Mouse (Mus musculus) large intestine, adult 2 months (tissue): ENCODE data around the gene Rnf121. TPM values are rescaled to one million over a fixed set of nuclear protein-coding genes. Genes with fewer than 3 reads are reported as not detected.

ENCODE experiments used
- DNase-seq: peaks from one replicate; pipeline ENCODE4 v3.0.0-alpha.2; 2012; ENCODE audit warnings: low read depth, low spot score
- WGBS: fragments of 180-500 bp; shearing (Covaris S2); methylation state at CpG from one replicate; pipeline ENCODE4 v1.1.7; 2018; 5-methylcytosine and 5-hydroxymethylcytosine counted together
- polyA plus RNA-seq: library from polyadenylated mRNA; depleted of rRNA; stranded (reverse); fragments of >200 nt; gene quantifications from 2 replicates; pipeline ENCODE4 v1.2.3, GENCODE M21; 2012; rRNA removed

The Rnf121 gene
- 39.9 and 70.6 TPM in 2 replicates for polyA plus RNA-seq

DNA sequence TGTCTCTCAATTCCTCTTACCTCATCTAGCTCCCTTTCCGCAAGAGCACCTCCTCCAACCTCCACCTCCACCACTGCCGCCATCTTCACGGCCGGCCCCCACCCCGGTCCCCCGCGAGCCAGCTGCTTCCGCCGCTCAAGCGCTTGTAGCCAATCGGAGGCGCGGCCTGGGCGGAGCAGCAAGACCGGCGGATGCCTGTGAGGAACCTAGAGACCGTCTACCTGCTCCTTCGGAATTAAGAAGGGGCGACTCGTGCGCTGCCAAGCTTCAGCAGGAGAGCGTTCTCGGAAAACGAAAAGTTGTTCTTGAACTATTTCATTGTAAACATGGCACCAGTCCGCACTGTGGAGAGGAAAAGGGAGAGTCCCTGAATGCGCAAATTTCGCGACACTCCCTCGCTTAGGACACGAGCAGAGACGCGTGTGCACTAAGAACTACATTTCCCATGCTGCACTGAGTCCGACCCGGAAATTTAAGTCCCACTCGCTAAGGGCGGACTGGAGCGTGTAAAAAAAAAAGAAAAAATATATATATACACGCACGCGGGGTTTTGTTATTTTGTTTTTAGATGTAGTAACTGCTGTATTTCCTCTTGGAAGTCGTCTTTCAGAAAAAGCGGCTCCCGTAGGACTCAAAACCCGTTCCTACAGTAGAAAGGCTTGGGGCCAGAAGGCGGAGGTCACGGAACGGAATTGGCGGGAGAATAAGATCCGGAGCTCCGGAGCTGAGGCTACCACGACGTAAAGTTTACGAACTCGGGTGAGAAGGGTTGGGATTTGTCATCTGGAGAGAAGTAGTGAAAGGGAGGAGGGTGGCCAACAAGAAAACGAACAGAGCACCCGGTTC, at the start of gene Rnf121, which contains the start of the genes Xndc1 and Xntrpc:
Gene Rnf121, minus strand, starts transcription at position 424 of the 846 bp plus-strand sequence.
Gene Xndc1, plus strand, starts transcription at position 466 of the 846 bp plus-strand sequence.
Gene Xntrpc, plus strand, starts transcription at position 668 of the 846 bp plus-strand sequence.
- WGBS: under 1% methylated on average over 56 of the region's 56 CpGs
- peak; percentile 87 for DNase-seq

DNA sequence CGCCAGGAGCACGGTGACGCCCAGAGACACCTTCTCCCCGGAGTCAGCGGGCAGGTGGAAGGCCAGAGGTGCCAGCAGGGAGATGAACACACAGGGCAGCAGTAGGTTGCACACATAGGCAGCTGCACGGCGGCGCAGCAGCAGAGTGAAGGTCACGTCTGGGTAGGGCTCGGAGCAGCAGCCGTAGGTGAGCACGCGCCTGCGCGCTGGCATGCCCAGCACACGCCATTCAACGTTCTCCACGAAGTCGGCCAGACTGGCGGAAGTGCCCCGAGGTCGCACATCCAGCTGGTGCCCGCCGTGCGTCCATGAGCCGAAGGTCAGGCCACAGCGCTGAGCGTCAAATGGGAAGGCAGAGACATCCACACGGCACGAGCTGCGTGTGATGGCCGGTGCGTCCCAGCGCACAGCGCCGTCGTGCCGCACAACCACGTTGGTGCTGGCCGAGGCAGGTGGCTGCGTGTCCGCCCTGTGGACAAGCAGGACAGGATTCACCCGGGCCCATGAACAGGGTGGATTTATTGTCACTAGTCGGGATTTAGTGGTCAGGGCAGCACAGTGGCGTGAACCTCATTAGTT, 48.0 kb upstream of the Rnf121 start:
- no peak for DNase-seq
- 74% methylated on average over 45 of the region's 45 CpGs for WGBS

DNA sequence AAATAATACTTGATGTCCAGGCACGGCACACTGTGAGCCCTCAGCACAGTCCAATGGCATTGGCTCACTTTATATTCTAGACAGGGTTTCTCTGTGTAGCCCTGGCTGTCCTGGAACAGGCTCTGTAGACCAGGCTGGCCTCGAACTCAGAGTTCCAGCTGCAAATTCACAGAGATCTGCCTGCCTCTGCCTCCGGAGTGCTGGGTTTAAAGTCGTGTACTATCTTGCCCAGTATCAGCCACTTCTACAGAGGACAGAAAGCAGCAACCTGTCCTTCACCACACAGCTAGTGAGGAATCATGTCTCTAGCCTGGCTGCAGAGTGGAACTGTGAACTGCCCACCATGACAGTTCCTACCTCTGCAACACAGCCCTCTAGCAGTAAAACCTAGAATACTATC, 44.5 kb upstream of the Rnf121 start:
- 88% methylated on average over 4 of the region's 4 CpGs for WGBS
- no peak for DNase-seq

DNA sequence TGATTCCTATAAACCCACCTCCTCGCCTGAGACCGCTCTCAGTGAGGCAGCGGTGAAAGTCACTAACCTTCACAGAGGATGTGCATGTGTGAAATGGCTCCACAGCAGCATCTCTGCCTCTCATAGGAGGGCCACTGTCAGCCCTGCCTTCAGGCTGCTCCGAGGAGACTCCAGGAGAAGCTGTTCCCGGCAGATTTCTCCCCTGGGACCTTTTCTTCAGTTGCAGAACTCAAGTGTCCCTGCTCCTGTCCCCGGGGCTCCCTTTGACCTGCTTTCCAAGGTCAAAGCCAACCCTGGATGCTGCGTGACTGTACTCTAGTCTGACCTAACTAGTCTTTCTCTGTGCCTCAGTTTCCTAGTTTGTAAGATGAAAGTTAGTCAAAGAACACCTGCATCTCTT, 43.9 kb upstream of the Rnf121 start, which contains the start of gene Art5:
Gene Art5, minus strand, starts transcription at position 319 of the 400 bp plus-strand sequence.
- 78% methylated on average over 7 of the region's 7 CpGs for WGBS

DNA sequence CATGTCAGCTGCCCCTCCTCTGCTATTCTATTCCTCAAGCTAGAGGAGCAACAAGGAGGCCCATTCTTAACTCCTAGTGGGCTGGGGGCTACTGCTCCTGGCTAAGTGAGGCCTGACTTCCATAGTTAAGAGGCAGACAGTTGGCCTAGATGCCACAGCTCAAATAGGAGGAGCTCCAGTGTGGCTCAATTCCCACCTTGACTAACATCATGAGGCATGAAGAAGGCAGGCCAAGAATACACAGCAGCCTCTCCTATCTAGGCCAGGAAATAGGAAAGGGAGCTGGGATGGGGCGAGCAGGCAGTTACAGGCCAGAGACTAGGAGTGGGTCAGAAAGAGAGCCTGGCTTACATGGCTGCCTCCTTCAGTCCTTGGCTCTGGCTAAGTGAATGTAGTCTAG, 42.9 kb upstream of the Rnf121 start:
- DNase-seq: no peak
- WGBS: 75% methylated on average over 1 of the region's 1 CpGs

More for the DNA sequence above, 43.9 kb upstream of the Rnf121 start, which contains the start of gene Art5:
- DNase-seq: no peak

DNA sequence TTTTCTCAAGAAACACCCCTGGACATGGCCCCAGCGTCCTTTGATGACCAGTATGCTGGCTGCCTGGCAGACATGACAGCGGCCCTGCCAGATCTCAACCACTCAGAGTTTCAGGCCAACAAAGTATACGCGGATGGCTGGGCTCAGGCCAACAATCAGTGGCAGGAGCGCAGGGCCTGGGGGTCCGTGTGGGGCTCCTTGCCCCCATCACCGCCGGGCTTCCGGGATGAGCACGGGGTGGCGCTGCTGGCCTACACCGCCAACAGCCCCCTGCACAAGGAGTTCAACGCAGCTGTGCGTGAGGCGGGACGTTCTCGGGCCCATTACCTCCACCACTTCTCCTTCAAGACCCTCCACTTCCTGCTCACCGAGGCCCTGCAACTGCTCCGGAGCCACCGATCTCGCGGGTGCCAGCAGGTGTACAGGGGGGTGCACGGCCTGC, 41.5 kb upstream of the Rnf121 start:
- WGBS: 30% methylated on average over 23 of the region's 23 CpGs
- DNase-seq: no peak

DNA sequence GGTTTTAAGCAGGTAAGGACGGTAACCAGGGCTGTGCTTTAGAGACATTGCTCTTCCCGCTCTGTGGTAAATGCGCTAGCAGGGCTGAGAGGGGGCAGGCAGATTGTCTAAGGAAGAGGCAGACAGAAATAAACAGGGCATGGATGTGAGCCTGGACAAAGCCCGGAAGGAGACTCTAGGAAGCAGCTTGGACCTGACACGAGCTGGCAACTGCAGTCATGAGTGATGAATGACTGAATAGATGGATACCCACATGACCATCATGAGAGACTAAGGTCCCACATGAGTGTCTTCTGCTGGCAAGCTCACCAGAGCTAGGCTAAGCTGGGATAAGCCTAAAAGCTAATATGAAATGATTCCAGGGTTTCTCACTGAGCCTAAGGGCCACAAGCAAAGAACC, 38.9 kb upstream of the Rnf121 start:
- WGBS: 72% methylated on average over 5 of the region's 5 CpGs
- no peak for DNase-seq

DNA sequence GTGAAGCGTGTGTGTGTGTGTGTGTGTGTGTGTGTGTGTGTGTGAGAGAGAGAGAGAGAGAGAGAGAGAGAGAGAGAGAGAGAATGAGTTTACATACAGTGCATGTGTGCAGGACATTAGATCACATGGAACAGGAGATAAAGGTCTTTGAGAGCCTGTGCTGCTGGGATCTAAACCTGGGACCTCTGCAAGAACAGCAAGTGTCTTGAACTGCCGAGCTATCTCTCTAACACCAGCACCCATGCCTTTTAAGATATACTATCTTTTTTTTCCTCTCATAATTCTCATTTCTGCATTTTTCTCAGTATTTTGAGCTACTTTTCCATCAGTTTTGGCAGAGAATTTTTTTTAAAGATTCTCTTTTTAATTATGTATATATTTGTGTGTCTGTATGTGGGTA, 38.3 kb upstream of the Rnf121 start:
- DNase-seq: no peak
- 82% methylated on average over 2 of the region's 2 CpGs for WGBS

DNA sequence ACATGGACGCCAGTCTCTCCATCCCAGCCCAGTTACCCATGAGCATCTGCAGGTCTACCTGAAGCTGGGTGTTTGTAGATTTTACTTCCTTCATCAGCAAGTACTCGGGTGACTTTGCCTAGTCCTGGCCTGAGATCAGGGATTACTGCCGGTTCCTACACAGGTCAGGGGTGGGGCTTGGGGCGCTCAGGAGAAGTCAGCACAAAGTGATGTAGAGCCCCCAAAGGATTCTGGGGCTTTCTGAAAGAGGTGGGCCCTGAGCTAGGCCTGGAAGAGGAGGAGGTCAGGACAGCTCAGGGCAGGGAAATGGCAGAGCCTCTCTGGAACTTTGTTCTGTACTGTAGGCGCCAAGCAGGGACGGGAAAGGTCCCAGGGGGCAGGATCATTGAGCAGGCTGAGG, 37.4 kb upstream of the Rnf121 start:
- 45% methylated on average over 6 of the region's 6 CpGs for WGBS
- DNase-seq: no peak

DNA sequence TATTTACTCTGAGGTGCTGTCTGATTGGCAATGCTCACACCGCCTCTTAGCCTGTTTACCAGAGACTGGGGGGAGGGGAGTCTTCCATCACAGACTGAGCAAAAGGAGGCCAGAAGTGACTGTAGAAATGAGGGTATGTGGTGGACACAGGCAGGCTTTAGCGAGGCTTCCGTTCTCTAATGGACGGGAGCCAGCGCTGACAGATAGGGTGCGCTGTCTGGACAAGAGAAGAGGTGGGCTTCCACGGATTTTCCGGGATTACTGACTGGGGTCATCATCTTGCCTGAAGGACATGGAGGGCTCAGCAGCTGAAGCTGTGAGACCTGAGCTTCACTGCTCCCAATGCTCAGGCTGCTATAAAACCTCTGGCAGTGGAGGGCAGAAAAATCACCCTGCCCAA, 37.0 kb upstream of the Rnf121 start:
- no peak for DNase-seq
- WGBS: 79% methylated on average over 8 of the region's 8 CpGs

DNA sequence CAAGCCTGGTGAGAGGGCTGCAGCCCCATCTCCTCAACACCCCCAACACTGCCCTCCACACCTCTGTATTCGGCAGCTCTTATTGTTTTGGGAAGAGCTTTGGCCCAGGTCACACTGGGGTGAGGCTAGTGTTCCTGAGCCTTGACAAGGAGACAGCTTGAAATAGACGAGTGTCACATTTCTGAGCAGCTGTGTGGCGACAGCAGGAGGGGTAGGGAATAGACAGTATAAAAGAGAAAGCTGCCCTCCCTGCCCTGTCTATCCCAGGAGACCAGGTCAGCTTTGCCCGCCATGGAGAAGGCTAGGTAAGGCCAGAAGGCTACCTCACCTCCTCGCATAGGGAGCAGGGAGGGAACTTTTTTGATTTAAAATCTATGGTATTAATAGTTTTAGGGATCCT, 36.2 kb upstream of the Rnf121 start, which contains the start of gene Art1:
Gene Art1, plus strand, starts transcription at position 257 of the 400 bp plus-strand sequence.
- DNase-seq: no peak
- 85% methylated on average over 5 of the region's 5 CpGs for WGBS

DNA sequence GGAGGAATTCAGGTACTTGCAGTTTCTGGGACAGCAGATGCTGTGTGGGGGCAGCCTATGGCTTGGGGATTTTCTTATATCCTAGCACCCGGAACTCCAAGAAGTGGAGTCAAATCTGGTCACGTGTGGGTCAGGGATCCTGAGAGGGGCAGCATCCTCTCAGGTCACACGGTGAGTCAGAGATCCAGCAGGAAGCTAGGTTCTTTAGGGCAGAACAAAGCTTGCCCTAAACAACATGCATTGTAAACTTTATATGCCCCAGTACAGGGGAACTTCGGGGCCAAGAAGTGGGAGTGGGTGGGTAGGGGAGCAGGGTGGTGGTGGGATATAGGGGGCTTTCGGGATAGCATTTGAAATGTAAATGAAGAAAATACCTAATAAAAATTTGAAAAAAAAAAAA, 35.6 kb upstream of the Rnf121 start:
- no peak for DNase-seq
- 57% methylated on average over 5 of the region's 5 CpGs for WGBS

DNA sequence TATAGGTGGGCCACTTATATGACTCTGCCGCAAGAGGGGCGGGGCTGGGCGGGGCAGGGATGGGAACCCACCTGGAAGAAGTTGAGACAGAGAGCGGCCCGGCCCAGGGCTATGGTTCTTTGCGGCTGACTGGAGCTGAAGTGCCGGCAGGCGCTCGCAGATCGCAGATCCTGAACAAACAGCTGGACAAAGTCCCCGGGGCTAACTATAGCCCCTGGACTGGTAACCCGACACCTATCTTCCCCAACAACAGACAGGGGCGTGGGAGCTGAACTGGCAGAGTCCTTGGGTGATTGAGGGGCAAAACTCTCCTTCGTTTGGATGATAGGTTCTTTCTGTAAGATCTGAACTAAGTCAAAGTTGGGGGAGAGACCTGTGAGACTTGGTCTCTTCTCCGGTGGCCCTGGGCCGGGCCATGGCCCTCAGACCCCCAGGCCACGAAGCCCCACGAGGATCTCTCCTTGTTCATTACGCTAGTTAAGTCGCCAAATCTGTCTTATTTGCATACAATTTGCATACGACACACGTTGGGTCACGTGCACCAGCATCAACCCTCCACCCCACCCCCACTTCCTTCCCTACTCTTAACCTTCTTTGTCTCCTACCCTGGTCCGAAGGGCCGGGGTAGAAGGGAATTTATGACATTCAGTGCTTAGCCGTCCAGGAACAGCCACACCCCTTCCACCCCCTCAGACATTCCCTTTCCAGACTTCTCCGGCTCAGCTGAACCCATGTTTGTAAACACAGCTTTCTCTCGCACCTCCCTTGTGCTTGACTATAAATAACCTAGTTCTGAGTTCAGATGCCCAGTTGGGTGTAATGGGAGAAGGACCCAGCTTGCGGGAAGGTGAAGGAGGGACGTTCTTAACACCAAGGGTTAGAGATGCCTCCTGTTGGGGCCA, 34.7 kb upstream of the Rnf121 start:
- DNase-seq: no peak
- WGBS: 7% methylated on average over 30 of the region's 30 CpGs

DNA sequence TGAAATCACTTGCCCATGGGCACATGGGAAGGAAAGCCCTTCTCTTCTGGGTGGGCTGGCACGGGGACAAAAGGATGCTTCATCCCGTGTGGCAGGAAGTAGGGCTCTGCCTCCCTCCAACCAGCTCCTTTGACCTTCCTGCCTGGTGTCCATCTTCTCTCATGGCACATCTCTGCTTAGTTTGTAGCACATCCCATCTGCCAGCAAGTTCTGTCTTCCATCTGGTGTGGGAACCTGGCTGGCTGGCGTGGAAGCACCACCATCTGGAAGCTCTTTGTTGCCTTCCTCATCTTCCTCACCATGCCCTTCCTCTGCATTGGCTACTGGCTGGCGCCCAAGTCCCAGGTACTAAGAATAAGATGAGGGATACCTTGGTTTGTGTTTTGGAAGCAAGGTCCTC, 22.1 kb upstream of the Rnf121 start:
- 90% methylated on average over 4 of the region's 4 CpGs for WGBS
- DNase-seq: no peak

DNA sequence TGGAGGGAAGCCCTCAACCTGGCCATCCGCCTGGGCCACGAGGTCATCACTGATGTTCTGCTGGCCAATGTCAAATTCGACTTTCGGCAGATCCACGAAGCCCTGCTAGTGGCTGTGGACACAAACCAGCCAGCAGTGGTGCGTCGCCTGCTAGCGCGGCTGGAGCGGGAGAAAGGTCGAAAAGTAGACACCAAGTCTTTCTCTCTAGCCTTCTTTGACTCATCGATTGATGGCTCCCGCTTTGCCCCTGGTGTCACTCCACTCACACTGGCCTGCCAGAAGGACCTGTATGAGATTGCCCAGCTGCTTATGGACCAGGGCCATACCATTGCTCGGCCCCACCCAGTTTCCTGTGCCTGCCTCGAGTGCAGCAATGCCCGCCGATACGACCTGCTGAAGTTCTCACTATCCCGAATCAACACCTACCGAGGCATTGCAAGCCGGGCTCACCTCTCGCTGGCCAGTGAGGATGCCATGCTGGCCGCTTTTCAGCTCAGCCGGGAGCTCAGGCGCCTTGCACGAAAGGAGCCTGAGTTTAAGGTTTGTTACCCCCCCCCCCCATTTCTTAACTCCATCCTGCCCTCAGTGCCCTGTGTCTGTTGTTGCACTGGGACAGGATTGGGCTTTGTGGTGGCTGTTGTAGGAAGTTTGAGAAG, 18.9 kb upstream of the Rnf121 start:
- WGBS: 87% methylated on average over 26 of the region's 26 CpGs

DNA sequence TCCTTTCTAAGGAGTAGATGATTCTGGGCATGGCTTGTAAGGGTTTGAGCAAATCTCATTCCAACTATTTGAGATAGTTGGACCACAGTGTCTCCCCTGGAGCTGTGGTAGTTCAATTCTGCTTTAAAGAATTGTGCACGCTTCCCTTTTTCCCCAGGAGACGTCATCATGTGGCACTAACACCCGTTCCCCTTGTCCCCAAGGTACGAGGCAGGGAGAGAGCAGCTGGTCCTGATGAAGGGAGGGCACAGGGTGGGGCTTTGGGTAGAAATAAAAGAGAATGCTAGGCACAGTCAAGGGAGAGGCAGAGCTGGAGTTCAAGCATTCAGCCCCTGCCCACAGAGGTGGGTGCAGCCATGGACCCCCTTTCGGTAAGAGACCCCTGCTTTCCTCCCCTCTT, 17.5 kb upstream of the Rnf121 start, which contains the start of gene Trpc2:
Gene Trpc2, plus strand, starts transcription at position 301 of the 400 bp plus-strand sequence.
- 71% methylated on average over 5 of the region's 5 CpGs for WGBS

More for the DNA sequence above, 18.9 kb upstream of the Rnf121 start:
- DNase-seq: no peak

DNA sequence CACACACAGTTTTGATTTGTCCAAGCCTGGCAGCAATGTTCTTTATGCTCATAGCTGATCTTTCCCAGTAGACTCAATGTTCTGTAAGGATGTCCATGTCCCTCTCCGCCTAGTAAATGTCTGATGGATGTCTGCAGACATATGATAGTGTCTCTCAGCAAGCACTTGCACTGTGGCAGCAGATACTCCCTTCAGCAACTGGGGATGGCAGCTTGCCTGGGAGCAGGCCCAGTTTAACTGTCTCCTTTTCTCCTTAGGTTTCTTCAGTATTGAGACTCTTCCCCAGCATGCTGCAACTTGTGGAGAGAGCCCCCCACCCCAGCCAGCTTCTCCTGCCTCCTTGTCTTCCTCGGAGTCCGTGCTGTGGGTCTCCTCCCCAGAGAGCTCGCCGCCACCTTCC, 16.5 kb upstream of the Rnf121 start:
- WGBS: over 99% methylated on average over 5 of the region's 5 CpGs
- no peak for DNase-seq

More for the DNA sequence above, 17.5 kb upstream of the Rnf121 start, which contains the start of gene Trpc2:
- no peak for DNase-seq

DNA sequence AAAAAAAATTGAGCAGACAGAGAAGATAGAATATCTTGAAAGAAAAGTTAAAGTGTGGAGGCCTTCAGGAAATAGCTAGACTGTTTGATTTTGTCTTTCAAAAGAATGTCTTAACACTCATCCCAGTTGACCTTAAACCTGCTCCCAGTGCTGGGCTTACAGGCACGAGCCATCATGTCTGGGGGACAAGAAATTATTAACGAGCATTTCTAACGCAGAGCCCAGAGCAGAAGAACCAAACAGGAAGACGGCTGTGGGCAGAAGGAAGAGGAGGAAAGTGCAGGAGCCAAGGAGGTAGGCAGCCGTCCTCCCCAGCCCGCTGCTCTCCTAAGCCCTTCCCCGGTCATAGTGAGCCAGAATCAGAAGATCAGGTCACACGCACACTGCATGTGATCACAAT, 15.0 kb upstream of the Rnf121 start:
- WGBS: 85% methylated on average over 8 of the region's 8 CpGs
- DNase-seq: no peak

DNA sequence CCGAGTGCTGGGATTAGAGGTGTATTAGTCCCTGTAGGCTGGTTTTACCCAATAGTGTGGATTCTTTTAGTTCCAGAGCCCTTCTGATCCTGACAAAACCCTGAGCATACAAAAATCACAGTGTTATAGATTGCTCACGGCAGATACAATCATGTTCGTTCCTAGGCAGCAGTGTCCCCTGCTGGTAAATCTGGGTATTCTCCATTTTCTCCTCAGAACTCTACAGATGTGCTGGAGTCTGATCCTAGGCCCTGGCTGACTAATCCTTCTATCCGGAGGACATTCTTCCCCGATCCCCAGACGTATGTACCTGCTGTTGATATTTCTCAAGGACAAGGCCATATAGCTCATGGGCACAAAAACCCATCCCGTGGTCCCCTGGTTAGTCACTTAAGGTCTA, 13.2 kb upstream of the Rnf121 start:
- WGBS: 69% methylated on average over 7 of the region's 7 CpGs
- no peak for DNase-seq
